Mouse (Mus musculus) bone marrow macrophage, adult 2 months (primary cell): ENCODE data around the gene Gsk3b.

ENCODE experiments used
- CTCF ChIP-seq: IDR thresholded peaks from 2 replicates; pipeline ENCODE4 v1.5.1; 2012; ENCODE audit warnings: low read depth, mild to moderate bottlenecking, low read length, moderate library complexity
- POLR2A ChIP-seq: IDR thresholded peaks from 2 replicates; pipeline ENCODE4 v1.6.1; 2012; ENCODE audit warnings: mild to moderate bottlenecking, low read depth, low read length, borderline replicate concordance

GRCm38 (mm10) chr16:38095181-38095851, 6.5 kb downstream of the Gsk3b start:
- TF ChIP-seq CTCF (no peak), POLR2A (no peak)
